Mouse (Mus musculus): ENCODE data around the gene Ndufs5.

- TF ChIP-seq POLR2A (IDR thresholded peaks at IDR 0.05; ENCODE audit: borderline replicate concordance, extremely low read depth, low read depth, low read length) (peak; percentile 86), CTCF (IDR thresholded peaks at IDR 0.05; ENCODE audit: insufficient read depth, low read length) (no peak)
Measured at GRCm38 (mm10) chr4:123750152-123750651, 32.2 kb upstream of the Ndufs5 start, which contains the start of gene Akirin1.

All from lung, adult 2 months (tissue).